Mouse (Mus musculus): ENCODE results near the gene Tnrc18. TPM values are rescaled to one million over a fixed set of nuclear protein-coding genes. Genes with fewer than 3 reads are reported as not detected.
"Not testable (repeated sequence)": the region's sequence is repeated elsewhere in the genome, so short reads cannot be mapped to it uniquely, and the experiment has no call there.

Tnrc18 gene
- total and polyA plus RNA-seq, 2 experiments from 2014 or later = 19.4 to 114 TPM

DNA sequence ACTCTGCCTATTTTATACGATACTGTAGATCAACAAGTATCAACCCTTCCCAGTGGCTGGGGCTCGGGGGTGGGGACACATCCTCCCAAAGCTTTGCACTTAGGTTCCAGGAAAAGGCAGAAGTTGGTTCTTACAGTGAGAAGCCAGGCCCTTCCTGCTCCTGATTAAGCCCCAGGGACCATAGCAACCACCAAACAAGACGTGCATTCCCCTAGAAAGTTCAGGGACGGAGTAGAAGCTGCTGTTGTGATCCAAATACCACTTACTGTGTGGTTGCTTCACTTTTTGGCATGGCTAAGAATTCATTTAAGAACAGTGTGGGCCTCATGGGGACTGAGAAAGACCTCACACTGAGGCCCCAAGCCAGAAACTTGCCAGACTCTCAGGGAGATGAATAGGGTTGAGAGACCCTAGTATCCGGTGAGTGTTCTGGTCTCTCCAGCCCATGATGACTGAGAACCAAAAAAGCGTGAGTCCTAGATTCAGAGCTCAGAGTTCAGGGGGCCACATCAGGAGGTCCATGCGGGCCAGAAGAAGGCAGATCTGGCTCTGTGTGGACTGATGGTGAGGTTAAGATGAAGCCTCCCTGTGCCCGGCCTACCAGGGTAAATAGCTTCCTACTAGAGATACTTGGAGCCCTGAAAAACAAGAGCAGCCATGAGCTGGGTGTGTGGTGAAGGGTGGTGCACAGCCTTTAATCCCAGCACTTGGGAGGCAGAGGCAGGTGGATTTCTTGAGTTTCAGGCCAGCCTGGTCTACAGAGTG is 24.1 kb upstream of the Tnrc18 start:
- Histone ChIP-seq H3K4me1 (ENCODE audit: insufficient read depth, low read length) (no peaks in the 10 kb centered on the region), H3K4me3 (ENCODE audit: low read depth, low read length) (no peak overlapping the region), H3K36me3 (ENCODE audit: insufficient read depth, low read length) (no peaks in the 10 kb centered on the region), H3K27me3 (ENCODE audit: insufficient read depth, low read length) (no peaks in the 10 kb centered on the region), H3K9me3 (ENCODE audit: low read length) (no peaks in the 10 kb centered on the region), H3K9ac (replicated peaks; ENCODE audit: low read length, poor library complexity, severe bottlenecking) (no peak overlapping the region), H3K4me2 (ENCODE audit: low read depth, low read length, poor library complexity, severe bottlenecking) (no peak overlapping the region), H3K27ac (ENCODE audit: low read depth, low read length) (no peak overlapping the region)
- WGBS = 72% methylated on average over 8 of the region's 8 CpGs
- no peak for ATAC-seq (ENCODE audit: low FRiP score)
- DNase-seq (ENCODE audit: low spot score) = peak; percentile 24
- TF ChIP-seq CTCF (IDR thresholded peaks at IDR 0.05) = no peak

DNA sequence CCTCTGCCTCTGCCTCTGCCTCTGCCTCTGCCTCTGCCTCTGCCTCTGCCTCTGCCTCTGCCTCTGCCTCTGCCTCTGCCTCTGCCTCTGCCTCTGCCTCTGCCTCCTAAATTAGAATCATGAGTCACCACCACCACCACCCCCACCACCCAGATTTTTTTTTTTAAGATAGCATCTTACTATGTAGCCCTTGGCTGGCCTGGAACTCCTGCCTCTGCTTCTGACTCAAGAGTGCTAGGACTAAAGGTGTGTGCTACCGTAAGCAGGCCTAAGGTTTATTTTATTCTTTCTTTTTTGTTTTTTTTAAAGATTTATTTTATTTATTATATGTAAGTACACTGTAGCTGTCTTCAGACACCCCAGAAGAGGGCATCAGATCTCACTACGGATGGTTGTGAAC is 20.0 kb upstream of the Tnrc18 start:
- not testable (repeated sequence) for H3K4me1 ChIP-seq (ENCODE audit: insufficient read depth, low read length); ATAC-seq (ENCODE audit: low FRiP score); DNase-seq (ENCODE audit: low spot score); H3K27me3 ChIP-seq (ENCODE audit: insufficient read depth, low read length); H3K27ac ChIP-seq (ENCODE audit: low read depth, low read length); H3K9me3 ChIP-seq (ENCODE audit: low read length); H3K4me2 ChIP-seq (ENCODE audit: low read depth, low read length, poor library complexity, severe bottlenecking); H3K36me3 ChIP-seq (ENCODE audit: insufficient read depth, low read length); H3K4me3 ChIP-seq (ENCODE audit: low read depth, low read length); H3K9ac ChIP-seq (replicated peaks; ENCODE audit: low read length, poor library complexity, severe bottlenecking)
- 97% methylated on average over 2 of the region's 2 CpGs for WGBS

DNA sequence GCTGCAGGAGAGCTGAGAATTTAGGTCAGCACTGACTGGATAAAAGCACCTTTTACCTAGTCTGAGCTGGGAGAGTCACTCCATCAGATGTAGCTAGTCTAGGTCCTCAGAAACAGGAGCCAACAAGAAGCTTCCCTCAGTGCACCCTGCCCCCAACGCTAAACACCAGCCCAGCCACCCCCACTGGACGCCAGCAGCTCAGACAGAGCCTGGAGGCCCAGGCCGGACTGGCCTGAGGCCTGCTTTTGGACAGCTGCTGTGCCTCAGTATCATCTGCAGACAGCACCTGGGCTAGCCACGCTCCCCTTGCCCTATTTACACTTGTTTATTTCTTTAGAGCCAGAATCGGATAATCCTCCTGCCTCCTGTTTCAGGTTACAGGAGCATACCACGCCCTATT is 19.4 kb upstream of the Tnrc18 start:
- WGBS = 78% methylated on average over 6 of the region's 6 CpGs
- ATAC-seq (ENCODE audit: low FRiP score) = no peak
- H3K4me2 ChIP-seq (ENCODE audit: low read depth, low read length, poor library complexity, severe bottlenecking) = no peak overlapping the region
- no peak for TF ChIP-seq CTCF (IDR thresholded peaks at IDR 0.05)
- H3K36me3 ChIP-seq (ENCODE audit: insufficient read depth, low read length) = no peaks in the 10 kb centered on the region
- H3K9me3 ChIP-seq (ENCODE audit: low read length) = no peaks in the 10 kb centered on the region
- H3K4me3 ChIP-seq (ENCODE audit: low read depth, low read length) = no peak overlapping the region
- H3K27me3 ChIP-seq (ENCODE audit: insufficient read depth, low read length) = no peaks in the 10 kb centered on the region
- no peak overlapping the region for H3K27ac ChIP-seq (ENCODE audit: low read depth, low read length)
- no peaks in the 10 kb centered on the region for H3K4me1 ChIP-seq (ENCODE audit: insufficient read depth, low read length)
- no peak for DNase-seq (ENCODE audit: low spot score)
- no peak overlapping the region for H3K9ac ChIP-seq (replicated peaks; ENCODE audit: low read length, poor library complexity, severe bottlenecking)

DNA sequence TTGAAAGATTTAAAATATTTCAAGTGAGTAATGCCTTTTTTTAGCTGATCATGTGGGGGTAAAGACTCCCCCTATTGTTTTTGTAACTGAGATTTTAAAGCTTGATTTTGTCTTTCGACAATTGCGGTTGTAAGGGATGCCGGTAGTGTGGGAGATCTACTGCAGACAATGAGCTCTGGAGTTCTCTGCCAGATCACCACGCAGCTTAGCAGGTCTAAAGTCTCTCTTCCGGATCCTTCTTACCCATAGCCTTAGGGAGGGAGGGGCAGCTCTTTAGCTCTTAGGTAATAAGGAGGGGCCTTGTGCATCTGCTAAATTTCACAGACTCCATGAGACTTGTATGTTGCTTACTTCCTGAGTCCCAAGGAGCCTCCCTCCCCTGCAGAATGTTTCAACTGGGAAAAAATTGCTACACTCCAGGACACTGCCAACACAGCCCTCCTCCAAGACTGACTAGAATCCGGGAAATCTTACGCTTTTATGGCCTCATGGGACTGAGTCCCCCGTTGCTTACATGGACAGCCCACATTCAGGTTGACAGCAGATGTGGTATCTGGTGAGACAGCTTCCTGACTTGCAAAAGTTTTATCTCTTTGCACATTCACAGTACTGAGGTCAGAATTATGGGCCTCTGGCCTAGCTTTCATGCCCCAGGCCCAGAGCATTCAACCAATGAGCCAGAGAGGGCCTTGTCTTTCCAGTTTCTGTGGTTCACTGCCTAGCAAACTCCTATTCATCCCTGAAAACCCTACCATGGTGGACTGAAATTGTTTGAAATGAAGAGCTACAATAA is 16.4 kb upstream of the Tnrc18 start:
- H3K27ac ChIP-seq (ENCODE audit: low read depth, low read length) = no peak overlapping the region
- no peaks in the 10 kb centered on the region for H3K27me3 ChIP-seq (ENCODE audit: insufficient read depth, low read length)
- 90% methylated on average over 8 of the region's 8 CpGs for WGBS
- H3K4me3 ChIP-seq (ENCODE audit: low read depth, low read length) = no peak overlapping the region
- ATAC-seq (ENCODE audit: low FRiP score) (no peak), DNase-seq (ENCODE audit: low spot score) (no peak)
- no peak overlapping the region for H3K9ac ChIP-seq (replicated peaks; ENCODE audit: low read length, poor library complexity, severe bottlenecking)
- no peaks in the 10 kb centered on the region for H3K9me3 ChIP-seq (ENCODE audit: low read length)
- H3K4me1 ChIP-seq (ENCODE audit: insufficient read depth, low read length) = no peaks in the 10 kb centered on the region
- TF ChIP-seq CTCF (IDR thresholded peaks at IDR 0.05) = no peak
- no peaks in the 10 kb centered on the region for H3K36me3 ChIP-seq (ENCODE audit: insufficient read depth, low read length)
- no peak overlapping the region for H3K4me2 ChIP-seq (ENCODE audit: low read depth, low read length, poor library complexity, severe bottlenecking)

DNA sequence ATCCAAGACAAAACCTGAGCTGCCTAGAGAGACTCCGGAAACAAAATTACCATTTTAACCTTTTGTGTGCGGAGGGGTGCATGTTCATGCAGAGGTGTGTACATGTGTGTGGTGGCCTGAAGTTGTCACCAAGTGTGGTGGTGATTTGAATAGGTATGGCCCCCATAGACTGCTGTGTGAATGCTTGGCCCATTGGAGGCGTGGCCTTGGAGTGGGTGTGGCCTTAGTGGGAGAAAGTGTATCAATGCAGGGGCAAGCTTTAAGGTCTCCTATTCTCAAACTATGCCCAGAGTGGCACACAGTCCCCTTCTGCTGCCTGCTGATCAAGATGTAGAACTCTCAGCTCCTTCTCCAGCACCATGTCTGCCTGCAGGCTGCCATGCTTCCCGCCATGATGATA is 8.7 kb upstream of the Tnrc18 start:
- no peak for TF ChIP-seq CTCF (IDR thresholded peaks at IDR 0.05)
- no peak overlapping the region for H3K4me3 ChIP-seq (ENCODE audit: low read depth, low read length)
- no peak overlapping the region for H3K9ac ChIP-seq (replicated peaks; ENCODE audit: low read length, poor library complexity, severe bottlenecking)
- H3K9me3 ChIP-seq (ENCODE audit: low read length) = no peaks in the 10 kb centered on the region
- no peak overlapping the region for H3K27ac ChIP-seq (ENCODE audit: low read depth, low read length)
- no peak for ATAC-seq (ENCODE audit: low FRiP score)
- no peak overlapping the region for H3K4me2 ChIP-seq (ENCODE audit: low read depth, low read length, poor library complexity, severe bottlenecking)
- 87% methylated on average over 4 of the region's 4 CpGs for WGBS
- no peaks in the 10 kb centered on the region for H3K27me3 ChIP-seq (ENCODE audit: insufficient read depth, low read length)
- H3K36me3 ChIP-seq (ENCODE audit: insufficient read depth, low read length) = no peaks in the 10 kb centered on the region
- no peak for DNase-seq (ENCODE audit: low spot score)
- peaks cover 27% of the 10 kb centered on the region for H3K4me1 ChIP-seq (ENCODE audit: insufficient read depth, low read length)

DNA sequence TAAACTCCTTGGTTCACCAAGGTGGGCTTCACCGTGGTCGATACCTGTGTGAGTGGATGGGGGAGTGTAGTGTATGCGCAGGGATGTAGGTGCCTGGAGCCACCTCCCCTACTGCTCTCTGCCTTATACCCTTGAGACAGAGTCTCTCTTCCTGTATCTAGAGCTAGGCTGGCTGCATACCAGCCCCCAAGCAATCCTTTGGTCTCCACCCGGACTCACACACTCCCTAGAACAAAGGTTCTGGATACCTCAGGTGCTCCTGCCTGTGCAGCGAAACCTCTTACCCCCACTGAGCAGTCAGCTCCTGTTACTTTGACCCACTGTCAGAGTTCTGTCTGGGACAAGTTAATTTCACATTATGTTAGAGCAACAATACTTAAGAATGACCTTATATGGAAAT is 8.2 kb upstream of the Tnrc18 start:
- WGBS = 78% methylated on average over 5 of the region's 5 CpGs

More for the DNA sequence above, 8.2 kb upstream of the Tnrc18 start:
- H3K36me3 ChIP-seq (ENCODE audit: insufficient read depth, low read length) = no peaks in the 10 kb centered on the region
- H3K4me2 ChIP-seq (ENCODE audit: low read depth, low read length, poor library complexity, severe bottlenecking) = no peak overlapping the region
- peaks cover 27% of the 10 kb centered on the region for H3K4me1 ChIP-seq (ENCODE audit: insufficient read depth, low read length)
- DNase-seq (ENCODE audit: low spot score) (no peak), ATAC-seq (ENCODE audit: low FRiP score) (no peak)
- no peaks in the 10 kb centered on the region for H3K27me3 ChIP-seq (ENCODE audit: insufficient read depth, low read length)
- no peaks in the 10 kb centered on the region for H3K9me3 ChIP-seq (ENCODE audit: low read length)
- no peak overlapping the region for H3K4me3 ChIP-seq (ENCODE audit: low read depth, low read length)
- peak overlapping the region; percentile 100 for H3K27ac ChIP-seq (ENCODE audit: low read depth, low read length)
- no peak overlapping the region for H3K9ac ChIP-seq (replicated peaks; ENCODE audit: low read length, poor library complexity, severe bottlenecking)
- TF ChIP-seq CTCF (IDR thresholded peaks at IDR 0.05) = no peak
